Mouse (Mus musculus) brain, embryonic 14.5 days (tissue): ENCODE data around the gene Arpc3.

ENCODE experiments used
- CTCF ChIP-seq: fragments of 200-500 bp; IDR thresholded peaks from 2 replicates; pipeline ENCODE4 v1.5.1; 2012; ENCODE audit warnings: inconsistent platforms, mild to moderate bottlenecking, moderate library complexity, borderline replicate concordance; ENCODE audit not compliant: insufficient read depth, insufficient read length; ENCODE audit errors: extremely low read depth
- POLR2A ChIP-seq: fragments of 200-500 bp; IDR thresholded peaks from 2 replicates; pipeline ENCODE4 v1.6.1; 2012; ENCODE audit warnings: mild to moderate bottlenecking, inconsistent platforms, borderline replicate concordance; ENCODE audit not compliant: poor library complexity, insufficient read depth, insufficient read length, severe bottlenecking; ENCODE audit errors: extremely low read depth

DNA sequence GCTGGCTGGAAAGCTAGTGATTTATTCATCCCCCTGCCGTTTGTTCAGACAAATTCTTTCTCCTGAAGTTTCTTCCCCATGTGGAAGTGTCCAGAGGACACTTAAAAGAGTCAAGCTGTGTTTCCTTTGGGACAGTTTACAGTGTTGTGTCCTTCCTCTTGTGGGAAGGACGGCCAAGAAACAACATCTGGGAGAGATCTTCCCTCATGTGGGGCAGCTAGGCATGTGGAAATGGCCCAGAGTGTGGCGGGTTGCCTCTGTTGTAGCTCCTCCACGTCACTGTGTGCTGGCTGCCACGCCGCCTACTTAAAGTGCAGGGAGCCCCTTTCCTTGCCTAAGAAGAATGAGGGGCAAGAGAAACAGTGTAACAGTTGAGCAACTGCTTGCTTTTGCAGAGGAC lies 21.1 kb downstream of the Arpc3 start:
- no peak for TF ChIP-seq CTCF
- no peak for TF ChIP-seq POLR2A
